Mouse (Mus musculus) mouse trophoblast stem cell (cell line): ENCODE results near the gene Bag1.
"Not testable (repeated sequence)": the region's sequence is repeated elsewhere in the genome, so short reads cannot be mapped to it uniquely, and the experiment has no call there.

Source experiments
- in situ Hi-C, 2 experiments: fragments of 300-500 bp; cut with MseI, MboI; formaldehyde crosslinking; loops; 2 replicates in 1 of 2; 3 replicates in 1 of 2; pipeline ENCODE4 v1.15.1; 2025

Bag1 gene

GRCm38 (mm10) chr4:40934369-40934768 is 13.7 kb downstream of the Bag1 start:
- in situ Hi-C loops: not testable (repeated sequence)

- in situ Hi-C loops: no loop called here
Measured at GRCm38 (mm10) chr4:40933694-40934093, 14.4 kb downstream of the Bag1 start.

GRCm38 (mm10) chr4:40929046-40929445 is 19.0 kb downstream of the Bag1 start:
- in situ Hi-C loops: no loop called here

- in situ Hi-C loops: no loop called here
Measured at GRCm38 (mm10) chr4:40925568-40925967, 22.5 kb downstream of the Bag1 start.

DNA sequence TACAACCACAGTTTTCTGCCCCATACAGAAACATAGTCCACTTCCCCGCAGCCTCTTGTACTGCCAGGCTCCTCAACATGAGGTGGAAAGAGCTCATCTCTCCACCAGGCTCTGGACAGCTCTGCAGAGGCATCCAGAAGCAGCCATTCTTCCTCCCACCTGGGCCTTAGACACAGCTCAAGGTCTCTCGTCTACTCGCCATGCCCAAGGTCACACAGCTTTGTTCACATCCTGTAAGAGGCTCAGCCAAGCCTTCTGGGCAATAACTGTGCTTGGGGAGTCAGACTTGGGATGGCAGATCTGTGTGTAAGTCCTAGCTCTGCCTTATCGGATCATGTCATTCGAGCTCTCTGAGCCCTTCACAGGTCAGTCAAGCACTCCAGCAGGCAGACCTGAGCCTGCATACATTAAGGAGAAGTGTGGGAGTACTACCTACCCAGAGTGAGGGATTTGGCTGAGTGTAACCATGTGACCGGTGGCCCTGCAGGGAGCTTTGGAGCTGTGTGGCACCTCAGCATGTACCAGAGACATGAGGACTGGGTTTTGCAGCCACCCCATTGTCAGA is 24.9 kb downstream of the Bag1 start:
- in situ Hi-C loops: no loop called here

DNA sequence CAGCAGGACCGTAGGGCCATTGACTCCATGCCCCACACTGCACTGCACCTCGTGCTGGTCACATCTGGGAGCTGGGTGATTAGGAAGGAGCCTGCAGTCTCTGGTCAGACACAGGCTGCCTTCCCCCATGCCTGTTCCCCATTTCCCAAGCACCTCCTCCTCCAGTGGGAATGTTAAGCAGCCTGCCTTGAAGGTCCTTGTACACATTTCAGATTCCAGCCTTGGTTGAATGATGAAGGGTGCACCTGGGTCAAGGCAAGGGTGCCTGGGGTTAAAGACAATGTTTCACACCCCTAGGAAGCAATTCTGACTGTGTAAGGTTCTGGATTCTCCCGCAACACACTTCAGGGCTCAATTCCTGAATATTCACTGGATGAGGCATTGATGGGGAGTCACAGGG is 26.8 kb downstream of the Bag1 start:
- in situ Hi-C loops: no loop called here

DNA sequence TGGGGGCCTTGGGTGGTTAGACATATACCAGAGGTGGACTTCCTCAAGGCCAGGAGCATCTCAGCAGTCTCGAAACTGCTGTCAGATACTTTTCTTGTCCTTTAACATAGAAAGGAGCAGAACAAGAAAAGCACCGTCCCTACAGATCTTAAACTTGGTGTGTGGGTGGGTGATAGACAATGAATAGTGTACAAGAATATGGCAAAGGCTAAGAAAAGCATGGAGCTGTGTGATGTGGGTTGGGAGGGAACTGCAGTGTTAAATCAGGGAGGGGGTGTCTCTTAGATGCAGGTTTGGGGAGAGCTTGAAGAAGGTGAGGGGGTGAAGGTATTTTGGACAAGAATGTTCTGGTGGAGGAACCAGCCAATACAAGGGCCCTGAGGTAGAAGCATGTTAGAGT is 27.5 kb downstream of the Bag1 start:
- in situ Hi-C loops: no loop called here

GRCm38 (mm10) chr4:40919785-40920184 is 28.3 kb downstream of the Bag1 start, which contains the start of gene Spink4:
Gene Spink4, plus strand, starts transcription at chr4:40920052.
- in situ Hi-C loops: no loop called here

DNA sequence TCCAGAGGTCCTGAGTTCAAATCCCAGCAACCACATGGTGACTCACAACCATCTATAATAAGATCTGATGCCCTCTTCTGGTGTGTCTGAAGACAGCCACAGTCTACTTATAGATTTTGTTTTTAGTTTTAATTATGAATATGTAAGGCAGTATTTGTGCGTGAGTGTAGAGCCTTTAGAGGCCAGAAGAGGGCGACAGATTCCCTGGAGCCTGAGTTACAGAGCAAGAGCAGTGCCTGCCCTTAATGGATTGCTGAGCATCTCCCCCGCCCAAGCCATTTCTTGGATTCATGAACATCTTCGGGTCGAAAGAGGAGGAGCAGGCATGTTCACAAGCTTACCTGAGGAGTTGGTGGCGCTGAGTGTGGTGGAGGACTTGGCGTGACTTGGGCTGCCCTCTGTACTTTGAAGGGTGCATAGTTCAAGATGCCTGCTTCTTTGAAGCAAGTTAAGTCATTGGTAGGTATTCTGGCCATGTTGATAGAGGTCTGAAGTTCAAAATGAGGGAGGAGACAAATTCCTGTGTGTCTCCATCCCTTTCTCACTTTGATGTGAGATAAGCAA is 31.4 kb downstream of the Bag1 start:
- in situ Hi-C loops: no loop called here

GRCm38 (mm10) chr4:40915947-40916346 is 32.1 kb downstream of the Bag1 start:
- in situ Hi-C loops: no loop called here

- in situ Hi-C loops: no loop called here
Measured at GRCm38 (mm10) chr4:40914287-40914867, 33.7 kb downstream of the Bag1 start.

DNA sequence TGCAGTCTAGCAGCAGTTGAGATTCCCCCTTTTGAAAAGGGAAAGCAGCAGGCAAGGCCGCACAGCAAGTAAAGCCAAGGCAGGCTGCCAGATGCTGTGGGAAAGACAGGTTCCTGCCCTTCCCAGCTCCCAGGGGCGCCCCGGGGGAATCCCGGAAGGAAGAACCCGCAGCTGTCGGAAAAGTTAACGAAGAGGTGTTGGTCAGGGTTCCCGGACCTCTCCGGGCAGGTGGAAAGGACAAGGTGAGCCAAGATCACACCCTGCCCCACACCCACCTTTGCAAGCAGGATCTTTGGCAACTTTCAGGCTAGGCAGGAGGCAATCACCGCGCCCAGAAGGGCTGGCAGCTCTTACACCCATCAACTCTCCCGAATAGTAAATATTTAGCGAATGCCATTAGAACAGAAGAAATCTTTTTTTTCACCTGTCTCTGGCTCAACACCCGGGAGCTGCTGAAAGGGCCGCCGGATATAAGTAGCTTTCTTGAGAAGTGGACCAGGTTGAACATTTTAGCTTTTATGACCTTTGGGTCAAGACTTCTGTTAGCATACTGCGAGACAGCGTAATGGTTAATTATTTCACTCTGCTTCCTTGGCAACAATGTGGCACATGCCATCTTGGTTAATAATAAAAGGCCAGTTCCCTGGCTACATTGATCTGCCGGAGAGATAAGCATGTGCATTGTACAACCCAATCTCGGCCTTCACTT is 39.7 kb downstream of the Bag1 start:
- in situ Hi-C loops: loop anchor here (5.0 kb wide), 1 partner anchor 136 kb away; no protein-coding TSS in a partner anchor

DNA sequence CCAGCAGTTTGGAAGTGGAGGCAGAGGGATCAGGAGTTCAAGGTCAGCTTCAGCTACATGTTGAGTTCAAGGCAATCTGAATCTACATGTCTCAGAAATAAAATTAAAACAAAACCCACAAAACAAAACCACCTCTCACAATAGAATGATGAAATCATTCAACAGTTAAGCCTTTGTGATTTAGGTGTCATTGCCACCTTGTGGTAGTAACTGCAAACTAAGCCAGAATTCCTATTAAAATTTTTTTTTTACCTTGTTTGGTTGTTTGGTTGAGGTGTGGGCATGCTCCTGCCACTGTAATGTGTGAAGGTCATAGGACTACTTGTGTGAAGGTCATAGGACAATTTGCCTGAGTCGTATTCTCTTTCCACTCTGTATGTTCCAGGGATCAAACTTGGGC is 41.8 kb downstream of the Bag1 start:
- in situ Hi-C loops: loop anchor here (5.0 kb wide), 1 partner anchor 134 kb away; no protein-coding TSS in a partner anchor

DNA sequence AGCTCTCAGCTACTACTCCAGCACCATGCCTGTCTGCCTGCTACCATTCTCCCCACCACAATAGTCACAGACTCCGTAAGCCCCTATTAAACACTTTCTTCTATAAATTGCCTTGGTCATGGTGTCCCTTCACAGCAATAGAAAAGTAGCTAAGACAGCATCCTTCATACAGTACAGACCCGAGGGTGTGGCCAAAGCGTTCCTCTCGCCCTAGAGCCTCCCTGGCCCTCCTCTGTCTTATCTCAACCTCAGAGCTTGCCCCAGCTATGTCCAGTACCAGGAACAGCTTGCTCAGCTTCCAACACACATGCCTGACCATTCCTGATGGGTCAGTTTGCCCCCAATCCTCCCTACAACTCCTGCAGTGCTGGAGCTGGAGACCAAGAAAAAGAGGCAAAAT is 47.5 kb downstream of the Bag1 start:
- in situ Hi-C loops: no loop called here

DNA sequence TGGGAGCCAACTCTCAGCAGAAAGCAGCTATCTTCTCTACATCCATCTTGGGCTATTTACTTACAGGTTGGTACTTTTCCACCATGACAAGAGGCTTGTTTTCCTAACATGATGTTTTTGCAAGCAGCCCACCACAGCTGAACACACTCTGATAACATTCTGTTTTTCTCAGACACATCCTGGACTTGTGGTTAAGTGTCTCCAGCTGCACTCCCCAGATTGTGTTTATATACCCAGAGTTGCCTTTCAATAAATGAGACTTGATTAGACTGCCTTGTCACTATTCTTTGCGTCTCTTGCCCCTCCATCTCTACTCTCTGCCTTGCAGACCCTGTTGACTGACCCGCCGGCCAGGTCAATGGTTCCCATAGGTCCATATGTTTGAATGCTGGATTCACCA is 48.0 kb downstream of the Bag1 start:
- in situ Hi-C loops: no loop called here

DNA sequence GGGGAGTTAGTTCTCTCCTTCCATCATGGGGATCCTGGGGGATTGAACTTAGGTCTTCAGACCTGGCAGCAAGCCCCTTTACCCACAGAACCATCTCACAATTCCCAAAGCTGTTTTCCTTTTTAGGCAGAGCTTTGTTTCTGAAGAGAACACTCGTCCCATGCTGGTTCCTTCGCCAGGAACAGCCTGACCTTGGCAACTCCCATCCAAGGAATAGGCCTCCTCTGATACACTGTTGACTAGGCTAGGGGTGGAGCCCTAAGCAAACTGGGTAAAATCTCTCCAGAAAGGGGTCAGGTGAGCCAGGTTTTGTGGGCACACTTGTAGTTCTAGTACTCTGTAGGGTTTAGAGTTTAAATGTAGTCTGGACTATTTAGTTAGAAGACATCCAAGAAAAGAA is 48.8 kb downstream of the Bag1 start:
- in situ Hi-C loops: no loop called here

DNA sequence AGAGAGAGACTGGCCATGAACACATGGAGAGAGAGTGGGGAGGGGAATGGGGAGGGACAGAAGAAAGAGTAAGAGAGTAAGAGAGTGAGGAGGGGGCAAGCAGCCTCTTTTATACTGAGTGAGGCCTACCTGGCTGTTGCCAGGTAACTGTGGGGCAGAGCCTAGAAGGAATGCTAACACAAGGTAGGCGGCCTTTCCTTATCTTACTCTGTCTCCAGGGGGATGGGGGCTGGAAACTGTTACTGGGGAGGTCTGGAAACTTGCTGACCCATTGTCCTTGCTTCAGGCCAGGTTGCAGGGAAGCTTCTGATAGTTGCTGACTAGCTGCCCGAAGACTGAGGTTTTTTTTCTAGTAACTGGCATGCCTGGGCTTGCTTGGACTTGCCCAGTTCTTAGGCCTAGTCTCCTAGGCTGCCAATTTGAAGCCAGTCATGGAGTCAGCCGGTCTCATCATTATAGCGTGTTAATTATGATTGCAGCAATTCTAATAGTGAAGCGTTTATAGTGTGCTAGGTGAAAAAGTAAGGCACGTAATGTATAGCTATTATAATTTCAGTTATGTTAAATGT is 49.5 kb downstream of the Bag1 start:
- in situ Hi-C loops: no loop called here

GRCm38 (mm10) chr4:40895646-40896045 is 52.4 kb downstream of the Bag1 start:
- in situ Hi-C loops: no loop called here

DNA sequence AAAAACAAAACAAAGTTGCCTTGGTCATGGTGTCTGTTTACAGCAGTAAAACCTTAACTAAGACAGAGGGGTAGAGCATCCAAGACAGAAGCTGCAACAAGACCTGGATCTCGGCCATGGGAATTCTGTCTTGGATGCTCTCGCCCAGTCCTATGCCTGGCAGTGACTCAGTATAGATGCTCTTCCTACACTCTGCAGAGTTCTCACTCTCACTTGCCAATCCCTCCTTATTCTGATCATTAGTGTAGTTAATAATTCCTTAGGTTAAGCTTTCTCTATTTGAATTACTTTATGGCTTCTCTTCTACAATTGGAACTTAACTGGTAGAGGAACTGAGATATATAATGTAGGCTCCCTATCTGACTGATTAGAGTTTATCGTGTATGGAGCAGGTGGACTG is 53.0 kb downstream of the Bag1 start:
- in situ Hi-C loops: no loop called here

GRCm38 (mm10) chr4:40891206-40891605 is 56.9 kb downstream of the Bag1 start:
- in situ Hi-C loops: no loop called here

DNA sequence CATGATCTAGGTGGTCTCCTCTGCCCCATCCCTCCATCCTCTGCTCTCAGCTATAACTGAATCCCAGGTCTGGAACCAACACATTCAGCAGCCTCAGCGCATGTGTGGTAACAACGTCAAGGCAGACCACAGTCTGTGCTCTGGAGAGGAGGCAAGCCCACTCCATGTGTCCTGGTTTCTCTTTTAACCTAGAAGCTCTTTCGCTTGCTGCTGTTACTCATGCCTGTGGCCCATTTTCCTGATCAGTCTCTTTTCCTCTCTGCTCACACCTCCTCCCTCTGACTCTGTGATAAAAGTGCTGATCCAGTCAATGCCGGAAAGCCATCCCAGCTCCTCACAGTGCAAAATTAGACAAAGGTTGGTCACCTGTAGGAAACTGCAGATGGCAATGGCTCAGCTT is 58.1 kb downstream of the Bag1 start:
- in situ Hi-C loops: no loop called here

DNA sequence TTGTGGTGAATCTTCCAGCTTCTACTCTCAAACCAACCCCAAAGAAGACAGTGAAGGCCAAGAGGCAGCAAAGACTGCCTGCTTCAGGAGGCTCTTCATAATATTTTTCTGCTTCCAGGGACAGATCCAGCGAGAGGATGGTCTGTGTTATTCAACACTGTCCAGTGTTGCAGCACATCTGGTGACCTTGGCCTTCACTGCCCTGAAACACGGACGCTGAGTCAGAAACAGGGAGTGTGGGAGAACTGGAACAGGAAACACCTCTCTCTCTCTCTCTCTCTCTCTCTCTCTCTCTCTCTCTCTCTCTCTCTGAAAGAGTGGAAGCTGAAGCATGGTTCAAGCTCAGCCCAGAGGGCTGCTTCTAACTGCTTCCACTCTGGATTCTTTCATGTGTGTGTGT is 58.8 kb downstream of the Bag1 start:
- in situ Hi-C loops: no loop called here

DNA sequence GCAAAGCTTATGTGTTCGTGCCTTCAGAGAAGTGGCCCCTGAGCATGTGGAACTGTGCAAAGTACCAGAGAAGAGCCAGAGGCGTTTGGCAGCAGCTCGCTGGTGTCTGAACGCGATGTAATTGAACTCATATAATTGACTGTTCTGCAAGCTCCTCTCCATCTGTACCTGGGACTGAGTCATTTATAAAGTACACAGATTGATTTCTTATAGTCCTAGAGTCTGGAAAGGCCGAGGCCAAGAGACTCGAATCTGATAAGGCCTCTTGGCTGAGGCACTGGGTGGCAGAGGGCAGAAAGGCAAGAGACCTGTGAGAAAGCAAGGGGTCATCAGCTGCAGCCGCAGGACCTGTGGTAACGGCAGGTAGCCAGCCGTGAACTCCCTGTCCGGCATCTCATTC is 59.3 kb downstream of the Bag1 start:
- in situ Hi-C loops: no loop called here
